Mouse (Mus musculus) CH12.LX (cell line): ENCODE measurements around the gene Thoc5. TPM values are rescaled to one million over a fixed set of nuclear protein-coding genes. Genes with fewer than 3 reads are reported as not detected.
A peak's percentile ranks its signal among the peaks of the same experiment; 100 is the strongest.

Experiments
- DNase-seq: peaks from one replicate; pipeline ENCODE4 v3.0.0-alpha.2; 2013; ENCODE audit errors: extremely low read depth
- H3K27ac ChIP-seq: 2 replicates; pipeline ENCODE4 v1.5.1; 2012; ENCODE audit warnings: low read depth, mild to moderate bottlenecking, control low read depth, moderate library complexity; ENCODE audit not compliant: insufficient read depth
- H3K27me3 ChIP-seq: replicated peaks from 2 replicates; pipeline ENCODE3; 2012; ENCODE audit warnings: inconsistent platforms
- H3K36me3 ChIP-seq, 2 experiments: replicated peaks in 1 of 2; 2 replicates each; pipeline versions ENCODE3 to v1.6.1; 2012; ENCODE audit warnings: inconsistent platforms in 1 of 2, low read length in 1 of 2, mild to moderate bottlenecking in 1 of 2, mixed read lengths in 1 of 2, moderate library complexity in 1 of 2; ENCODE audit not compliant: control insufficient read depth in 1 of 2, insufficient read depth in 1 of 2
- H3K4me1 ChIP-seq, 2 experiments: 2 replicates each; pipeline ENCODE4 v1.6.1; 2012; ENCODE audit warnings: inconsistent platforms in 1 of 2, moderate library complexity in 1 of 2; ENCODE audit not compliant: insufficient read depth in 2 of 2, control insufficient read depth in 1 of 2
- H3K4me2 ChIP-seq: 2 replicates; pipeline ENCODE4 v1.6.1; 2012; ENCODE audit warnings: low read depth, mild to moderate bottlenecking, control low read depth; ENCODE audit not compliant: poor library complexity, insufficient read depth, severe bottlenecking
- H3K4me3 ChIP-seq, 3 experiments: fragments of 150-350 bp in 1 of 3; sonication (generic) in 1 of 3; replicated peaks in 1 of 3; 2 replicates each; pipeline versions ENCODE3 to v1.5.1; 2011 to 2012; ENCODE audit warnings: low read depth in 2 of 3, low read length in 2 of 3, mild to moderate bottlenecking in 2 of 3, moderate library complexity in 2 of 3, control low read depth in 1 of 3, improper control_type of control experiment in 1 of 3, inconsistent platforms in 1 of 3, mixed read lengths in 1 of 3; ENCODE audit not compliant: poor library complexity in 1 of 3
- H3K79me2 ChIP-seq: replicated peaks from 2 replicates; pipeline ENCODE4 v1.6.1; 2012; ENCODE audit warnings: mild to moderate bottlenecking, moderate library complexity; ENCODE audit not compliant: control insufficient read depth, poor library complexity, insufficient read depth, severe bottlenecking; ENCODE audit errors: extremely low read depth
- H3K9ac ChIP-seq: 2 replicates; pipeline ENCODE4 v1.6.1; 2012; ENCODE audit warnings: low read depth, mild to moderate bottlenecking, control low read depth, moderate library complexity; ENCODE audit not compliant: insufficient read depth
- H3K9me3 ChIP-seq: replicated peaks from 2 replicates; pipeline ENCODE3; 2012; ENCODE audit warnings: low read length, inconsistent platforms, mixed read lengths
- CTCF ChIP-seq, 2 experiments: IDR thresholded peaks in 1 of 2; conservative IDR thresholded peaks in 1 of 2; 2 replicates each; pipeline ENCODE4 v1.5.1; 2011 to 2012; ENCODE audit warnings: low read depth in 2 of 2, low read length in 2 of 2, improper control_type of control experiment in 1 of 2, inconsistent platforms in 1 of 2, mild to moderate bottlenecking in 1 of 2, moderate library complexity in 1 of 2
- E2F4 ChIP-seq: IDR thresholded peaks from 2 replicates; pipeline ENCODE4 v1.6.1; 2011; ENCODE audit warnings: low read depth, low read length, improper control_type of control experiment; ENCODE audit not compliant: insufficient replicate concordance
- ETS1 ChIP-seq: conservative IDR thresholded peaks from 2 replicates; pipeline ENCODE4 v1.6.1; 2012; ENCODE audit warnings: low read depth, mild to moderate bottlenecking, inconsistent platforms, low read length, improper control_type of control experiment, moderate library complexity
- GABPA ChIP-seq: IDR thresholded peaks from 2 replicates; pipeline ENCODE4 v1.6.1; 2012; ENCODE audit warnings: low read depth, low read length, improper control_type of control experiment, inconsistent platforms; ENCODE audit not compliant: insufficient replicate concordance
- HCFC1 ChIP-seq: IDR thresholded peaks from 2 replicates; pipeline ENCODE4 v1.6.1; 2012; ENCODE audit warnings: low read depth, mild to moderate bottlenecking, inconsistent platforms, low read length, improper control_type of control experiment
- IRF4 ChIP-seq: IDR thresholded peaks from 2 replicates; pipeline ENCODE4 v1.6.1; 2014; ENCODE audit warnings: low read depth, mild to moderate bottlenecking, inconsistent platforms, low read length, improper control_type of control experiment
- JUN ChIP-seq: IDR thresholded peaks from 2 replicates; pipeline ENCODE4 v1.6.1; 2011; ENCODE audit warnings: low read depth, mild to moderate bottlenecking, low read length, improper control_type of control experiment, moderate library complexity; ENCODE audit not compliant: insufficient read depth
- MAFK ChIP-seq: IDR thresholded peaks from 2 replicates; pipeline ENCODE4 v1.6.1; 2011; ENCODE audit warnings: low read length, improper control_type of control experiment; ENCODE audit not compliant: insufficient replicate concordance
- MAX ChIP-seq: IDR thresholded peaks from 2 replicates; pipeline ENCODE4 v1.6.1; 2011; ENCODE audit warnings: low read length, improper control_type of control experiment
- MAZ ChIP-seq: IDR thresholded peaks from 2 replicates; pipeline ENCODE4 v1.6.1; 2012; ENCODE audit warnings: low read depth, mild to moderate bottlenecking, inconsistent platforms, low read length, improper control_type of control experiment, moderate library complexity
- MEF2A ChIP-seq: IDR thresholded peaks from 2 replicates; pipeline ENCODE4 v1.6.1; 2014; ENCODE audit warnings: low read depth, mild to moderate bottlenecking, inconsistent platforms, low read length, improper control_type of control experiment, borderline replicate concordance
- MXI1 ChIP-seq: IDR thresholded peaks from 2 replicates; pipeline ENCODE4 v1.6.1; 2011; ENCODE audit warnings: mild to moderate bottlenecking, low read depth, low read length, improper control_type of control experiment
- MYC ChIP-seq: IDR thresholded peaks from 2 replicates; pipeline ENCODE4 v1.6.1; 2011; ENCODE audit warnings: low read depth, mild to moderate bottlenecking, improper control_type of control experiment, low read length
- NELFE ChIP-seq: IDR thresholded peaks from 2 replicates; pipeline ENCODE4 v1.6.1; 2011; ENCODE audit warnings: low read depth, low read length, improper control_type of control experiment
- NRF1 ChIP-seq: IDR thresholded peaks from 2 replicates; pipeline ENCODE4 v1.6.1; 2014; ENCODE audit warnings: low read depth, mild to moderate bottlenecking, inconsistent platforms, low read length, improper control_type of control experiment, moderate library complexity
- PAX5 ChIP-seq: IDR thresholded peaks from 2 replicates; pipeline ENCODE4 v1.6.1; 2012; ENCODE audit warnings: low read length, inconsistent platforms, mixed read lengths
- POLR2A ChIP-seq: IDR thresholded peaks from 2 replicates; pipeline ENCODE4 v1.6.1; 2011; ENCODE audit warnings: low read depth, mild to moderate bottlenecking, improper control_type of control experiment, low read length
- POLR2AphosphoS2 ChIP-seq: IDR thresholded peaks from 2 replicates; pipeline ENCODE4 v1.6.1; 2011; ENCODE audit warnings: low read depth, low read length, improper control_type of control experiment
- RAD21 ChIP-seq: IDR thresholded peaks from 2 replicates; pipeline ENCODE4 v1.6.1; 2011; ENCODE audit warnings: low read depth, mild to moderate bottlenecking, low read length, improper control_type of control experiment, moderate library complexity
- RCOR1 ChIP-seq: conservative IDR thresholded peaks from 2 replicates; pipeline ENCODE4 v1.6.1; 2012; ENCODE audit warnings: low read depth, mild to moderate bottlenecking, inconsistent platforms, low read length, improper control_type of control experiment
- SIN3A ChIP-seq: IDR thresholded peaks from 2 replicates; pipeline ENCODE4 v1.6.1; 2012; ENCODE audit warnings: low read length, improper control_type of control experiment, inconsistent platforms
- TBP ChIP-seq: conservative IDR thresholded peaks from 2 replicates; pipeline ENCODE4 v1.6.1; 2011; ENCODE audit warnings: low read depth, low read length, improper control_type of control experiment
- TCF12 ChIP-seq: IDR thresholded peaks from 2 replicates; pipeline ENCODE4 v1.6.1; 2014; ENCODE audit warnings: low read depth, mild to moderate bottlenecking, inconsistent platforms, low read length, improper control_type of control experiment
- UBTF ChIP-seq: IDR thresholded peaks from 2 replicates; pipeline ENCODE4 v1.6.1; 2012; ENCODE audit warnings: low read depth, mild to moderate bottlenecking, inconsistent platforms, low read length, improper control_type of control experiment, moderate library complexity
- USF2 ChIP-seq: conservative IDR thresholded peaks from 2 replicates; pipeline ENCODE4 v1.6.1; 2011; ENCODE audit warnings: low read depth, low read length, improper control_type of control experiment
- ZMIZ1 ChIP-seq: IDR thresholded peaks from 2 replicates; pipeline ENCODE4 v1.6.1; 2012; ENCODE audit warnings: low read depth, mild to moderate bottlenecking, inconsistent platforms, low read length, improper control_type of control experiment
- ZNF384 ChIP-seq: IDR thresholded peaks from 2 replicates; pipeline ENCODE4 v1.6.1; 2012; ENCODE audit warnings: low read depth, low read length, improper control_type of control experiment, inconsistent platforms
- dilution Hi-C: fragments of 300-500 bp; cut with MboI; formaldehyde crosslinking; loops from 2 replicates; pipeline ENCODE4 v1.14.3; 2020; ENCODE audit warnings: low sequenced_read_pairs; ENCODE audit not compliant: extremely low pct_unique_long_range_greater_than_20kb, extremely low pct_ligation_motif_present
- in situ Hi-C: fragments of 300-500 bp; cut with MboI; formaldehyde crosslinking; loops from 3 replicates; pipeline ENCODE4 v1.14.3; 2019; ENCODE audit warnings: low sequenced_read_pairs, low pct_ligation_motif_present, low pct_unique_long_range_greater_than_20kb, mixed read lengths
- polyA plus RNA-seq: library from polyadenylated mRNA; unstranded; fragments of >175 nt; gene quantifications from 2 replicates; pipeline ENCODE4 v1.2.1, GENCODE M21; 2012; ENCODE audit warnings: low read depth; ENCODE audit not compliant: insufficient read length
- total RNA-seq, 2 experiments: library from RNA; depleted of rRNA; stranded (reverse); fragments of 300-350 nt in 1 of 2; fragments of >200 nt in 1 of 2; gene quantifications; 2 replicates each; pipeline ENCODE4 v1.2.3; 2012 to 2014

Gene Thoc5
- total and polyA plus RNA-seq, 3 experiments = 37.7 to 83.8 (median 62.7) TPM

DNA sequence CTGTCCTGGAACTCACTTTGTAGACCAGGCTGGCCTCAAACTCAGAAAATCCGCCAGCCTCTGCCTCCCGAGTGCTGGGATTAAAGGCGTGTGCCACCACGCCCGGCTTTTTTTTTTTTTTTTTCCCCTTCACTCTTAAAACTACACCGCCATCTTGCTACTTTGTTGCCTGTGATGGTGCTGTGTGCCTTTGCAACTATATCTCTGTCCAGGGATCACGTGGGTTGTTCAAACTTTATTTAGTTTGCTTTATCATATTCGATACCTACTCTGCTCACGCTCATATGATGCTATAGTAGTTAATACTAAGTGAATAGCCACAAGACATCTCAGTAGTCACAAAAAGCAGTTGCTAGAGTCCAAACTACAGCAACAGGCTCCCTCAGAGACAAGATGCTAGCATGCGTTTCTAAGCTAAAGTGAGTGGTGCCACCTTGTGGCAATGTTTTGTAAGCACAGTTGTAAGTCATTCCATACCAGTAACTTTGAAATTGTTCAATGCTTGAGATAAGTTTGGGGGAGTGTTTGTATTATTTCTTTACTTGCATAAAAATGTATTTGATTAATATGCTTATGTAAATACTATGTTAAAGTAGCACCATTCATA lies 29.4 kb upstream of the Thoc5 start (continued):
- TF ChIP-seq SIN3A = no peak
- TF ChIP-seq CTCF (conservative IDR thresholded peaks at IDR 0.05 in 1 of 2, IDR thresholded peaks at IDR 0.05 in 1 of 2; ENCODE audit: low read depth in 2 of 2, low read length in 2 of 2) = peak; percentile 86 to 97; a peak in 3 of 4 replicates
- peak; percentile 89 for TF ChIP-seq MYC
- TF ChIP-seq UBTF = no peak
- TF ChIP-seq HCFC1 = no peak
- TF ChIP-seq IRF4 = no peak
- no peak for TF ChIP-seq JUN
- TF ChIP-seq E2F4 = 0 out of 2 replicates have a peak, but pooled peaks have one; percentile 72
- no peak for TF ChIP-seq RCOR1
- no peak for TF ChIP-seq USF2

DNA sequence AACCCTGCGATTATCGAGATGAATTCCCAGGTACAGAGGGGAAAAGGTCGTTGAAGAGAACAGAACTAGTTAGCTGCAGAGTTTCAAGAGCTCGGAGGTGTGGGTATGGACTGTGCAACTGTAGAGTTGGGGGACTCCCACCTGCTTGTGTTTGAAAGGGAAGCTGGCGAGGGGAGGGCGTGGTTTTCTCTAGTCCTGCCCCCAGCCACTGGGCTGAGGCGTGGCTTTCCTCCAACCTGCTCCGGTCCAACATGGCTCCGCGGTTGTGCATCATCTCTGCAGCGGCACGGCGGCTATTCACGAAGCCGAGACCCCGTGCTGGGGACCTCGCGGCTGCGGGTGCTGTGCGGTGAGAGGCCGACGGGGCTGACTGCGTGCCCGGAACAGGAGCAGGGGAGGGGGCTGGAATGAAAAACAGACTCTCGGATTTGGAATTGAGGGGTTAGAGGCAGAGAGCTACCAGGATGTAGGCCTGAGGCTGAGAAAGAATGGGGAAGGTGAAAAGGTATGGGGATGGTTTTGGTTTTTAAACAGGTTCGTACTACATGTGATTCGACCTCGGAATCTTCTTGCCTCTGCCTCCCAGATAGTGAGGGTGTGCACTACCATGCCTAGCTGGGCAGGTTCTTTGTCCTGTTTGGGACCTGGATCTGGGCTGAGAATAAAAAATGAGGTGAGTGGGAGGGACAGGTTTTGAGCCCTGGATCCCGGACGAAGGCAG lies 21.2 kb upstream of the Thoc5 start, which contains the start of gene Nipsnap1:
Nipsnap1 (plus strand) TSS at position 197 of the 721 bp plus-strand sequence.
- Histone ChIP-seq H3K79me2 (peaks cover 4% of the 10 kb centered on the region; the same call in 1 of the 2 replicates), H3K4me1 (peaks cover 14 to 38% of the 10 kb centered on the region in 2 experiments), H3K36me3 (peaks cover 5 to 23% of the 10 kb centered on the region in 2 experiments), H3K27me3 (no peaks in the 10 kb centered on the region), H3K9ac (peak within 1 kb of the TSS; percentile 35), H3K4me3 (peak within 1 kb of the TSS; percentile 75 to 93 (median 75)), H3K27ac (no peak within 1 kb of the TSS), H3K4me2 (peak within 1 kb of the TSS; percentile 76), H3K9me3 (peaks cover 9% of the 10 kb centered on the region)
- TF ChIP-seq MYC (peak; percentile 62; the same call in 1 of the 2 replicates), ZMIZ1 (peak; percentile 61), ETS1 (no peak; the same call in 1 of the 2 replicates), MXI1 (peak; percentile 65; the same call in 1 of the 2 replicates), TBP (peak; percentile 83), MAZ (peak; percentile 44; the same call in 1 of the 2 replicates), POLR2AphosphoS2 (no peak), POLR2A (peak; percentile 85), MAFK (no peak), UBTF (no peak; the same call in 1 of the 2 replicates), SIN3A (peak; percentile 66), RAD21 (no peak), GABPA (no peak), PAX5 (no peak), IRF4 (peak; percentile 41; the same call in 1 of the 2 replicates), TCF12 (peak; percentile 87), NRF1 (peak; percentile 54; the same call in 1 of the 2 replicates), ZNF384 (no peak), MEF2A (0 out of 2 replicates have a peak, but pooled peaks have one; percentile 40), USF2 (no peak), NELFE (peak; percentile 75), HCFC1 (peak; percentile 64), MAX (peak; percentile 58)
- dilution Hi-C loops = no loop called here
- DNase-seq = peak; percentile 95
- in situ Hi-C loops = no loop called here
